In the genomic region with DNA sequence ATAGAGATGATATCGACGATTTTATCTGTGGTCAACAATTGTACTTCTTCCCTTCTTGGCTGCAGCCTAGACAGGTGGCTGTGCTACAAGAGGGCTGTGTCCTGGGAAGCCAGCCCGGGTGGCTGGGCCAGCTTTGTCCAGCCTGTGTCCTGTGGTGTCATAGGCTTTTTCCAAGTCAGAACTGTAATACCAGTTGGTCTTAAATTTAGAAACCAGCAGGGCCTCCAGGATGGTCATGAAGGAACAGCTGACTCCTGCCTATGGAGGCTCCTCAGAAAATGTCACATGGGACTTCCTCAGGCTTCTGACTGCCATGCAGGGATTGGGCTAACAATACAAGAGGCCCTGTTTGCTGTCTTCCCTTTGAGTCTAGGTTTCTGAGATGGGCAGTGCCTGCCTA, we compare ENCODE assay signal across 12 mouse cellular contexts. TPM values are rescaled to one million over a fixed set of nuclear protein-coding genes. Genes with fewer than 3 reads are reported as not detected.
DNase-seq lines count a peak whose midpoint lies in the region; ATAC-seq lines count a peak whose summit lies in the region.
"Had no signal": no experiment of that assay in that cellular context is flagged by ENCODE, and none has a peak within 500 bp of the region (broad histone marks: within the 10 kb centered on the region; RNA-seq: fewer than 3 reads in every experiment).

No protein-coding gene starts in this region.

- peak overlapping the region; percentile 69; the same call in 1 of the 2 replicates for H3K27ac ChIP-seq in embryonic facial prominence, embryonic 14.5 days (replicated peaks; ENCODE audit: low read depth, low read length)
- H3K27ac ChIP-seq in embryonic facial prominence, embryonic 10.5 days (replicated peaks) = no peak overlapping the region
- H3K27ac ChIP-seq in midbrain, embryonic 14.5 days (replicated peaks; ENCODE audit: low read depth, low read length) = 0 out of 2 replicates have a peak overlapping the region, but pooled peaks have one; percentile 4
- no peak overlapping the region for H3K27ac ChIP-seq in midbrain, embryonic 11.5 days (ENCODE audit: low read depth, low read length)
- peak overlapping the region; percentile 16; the same call in 1 of the 2 replicates for H3K27ac ChIP-seq in heart, embryonic 15.5 days
- H3K27ac ChIP-seq: hindbrain, embryonic 14.5 days; liver, embryonic 15.5 days had no signal

- no peaks in the 10 kb centered on the region for H3K9me3 ChIP-seq in embryonic facial prominence, embryonic 14.5 days (ENCODE audit: control insufficient read depth, low read length)
- H3K9me3 ChIP-seq in embryonic facial prominence, embryonic 10.5 days = no peaks in the 10 kb centered on the region
- no peaks in the 10 kb centered on the region for H3K9me3 ChIP-seq in midbrain, embryonic 14.5 days (ENCODE audit: control insufficient read depth, low read length)
- no peaks in the 10 kb centered on the region for H3K9me3 ChIP-seq in midbrain, embryonic 11.5 days (ENCODE audit: control insufficient read depth, low read length)
- H3K9me3 ChIP-seq in heart, embryonic 15.5 days (replicated peaks) = no peaks in the 10 kb centered on the region
- H3K9me3 ChIP-seq: embryonic facial prominence, embryonic 13.5 days; liver, embryonic 15.5 days had no signal

- ATAC-seq in embryonic facial prominence, embryonic 14.5 days (ENCODE audit: low read depth) = no peak
- no peak for ATAC-seq in midbrain, embryonic 14.5 days (ENCODE audit: low FRiP score, low TSS enrichment)
- no peak for ATAC-seq in midbrain, embryonic 11.5 days (ENCODE audit: low FRiP score)
- ATAC-seq in heart, embryonic 15.5 days (replicated peaks; ENCODE audit: insufficient number of reproducible peaks, insufficient read depth, low FRiP score, low read depth) = no peak
- ATAC-seq: forebrain, postnatal 0 days had no signal

- WGBS in embryonic facial prominence, embryonic 14.5 days = 86% methylated on average over 3 of the region's 3 CpGs
- WGBS in embryonic facial prominence, embryonic 10.5 days = 93% methylated on average over 3 of the region's 3 CpGs
- 91% methylated on average over 3 of the region's 3 CpGs for WGBS in midbrain, embryonic 14.5 days
- WGBS in midbrain, embryonic 11.5 days = 93% methylated on average over 3 of the region's 3 CpGs
- WGBS in heart, embryonic 15.5 days = 73% methylated on average over 3 of the region's 3 CpGs

- H3K4me3 ChIP-seq in embryonic facial prominence, embryonic 14.5 days (ENCODE audit: low read depth, low read length) = no peak overlapping the region
- H3K4me3 ChIP-seq in embryonic facial prominence, embryonic 10.5 days = no peak overlapping the region
- no peak overlapping the region for H3K4me3 ChIP-seq in midbrain, embryonic 14.5 days (replicated peaks; ENCODE audit: low read depth, low read length)
- H3K4me3 ChIP-seq in midbrain, embryonic 11.5 days (ENCODE audit: low read depth, low read length) = no peak overlapping the region
- H3K4me3 ChIP-seq in heart, embryonic 15.5 days = no peak overlapping the region
- H3K4me3 ChIP-seq: embryonic facial prominence, embryonic 13.5 days; liver, embryonic 15.5 days had no signal

- H3K36me3 ChIP-seq in embryonic facial prominence, embryonic 14.5 days (ENCODE audit: control insufficient read depth, insufficient read depth, low read length) = peaks cover 11% of the 10 kb centered on the region; the same call in 1 of the 2 replicates
- H3K36me3 ChIP-seq in embryonic facial prominence, embryonic 10.5 days (replicated peaks) = peaks cover 91% of the 10 kb centered on the region
- peaks cover 11% of the 10 kb centered on the region for H3K36me3 ChIP-seq in midbrain, embryonic 14.5 days (ENCODE audit: control insufficient read depth, insufficient read depth, low read length)
- no peaks in the 10 kb centered on the region for H3K36me3 ChIP-seq in midbrain, embryonic 11.5 days (ENCODE audit: control insufficient read depth, insufficient read depth, low read length)
- no peaks in the 10 kb centered on the region; the same call in 1 of the 2 replicates for H3K36me3 ChIP-seq in heart, embryonic 15.5 days

- H3K4me1 ChIP-seq in embryonic facial prominence, embryonic 14.5 days (ENCODE audit: control insufficient read depth, insufficient read depth, low read length) = peaks cover 30% of the 10 kb centered on the region
- peaks cover 70% of the 10 kb centered on the region for H3K4me1 ChIP-seq in embryonic facial prominence, embryonic 10.5 days
- H3K4me1 ChIP-seq in midbrain, embryonic 14.5 days (ENCODE audit: control insufficient read depth, insufficient read depth, low read length) = peaks cover 34% of the 10 kb centered on the region
- H3K4me1 ChIP-seq in midbrain, embryonic 11.5 days (ENCODE audit: control insufficient read depth, insufficient read depth, low read length) = peaks cover 19% of the 10 kb centered on the region
- peaks cover 49% of the 10 kb centered on the region for H3K4me1 ChIP-seq in heart, embryonic 15.5 days (replicated peaks)

- DNase-seq in embryonic facial prominence, embryonic 14.5 days (ENCODE audit: low spot score) = no peak
- no peak for DNase-seq in embryonic facial prominence, embryonic 10.5 days (ENCODE audit: low spot score)
- no peak for DNase-seq in midbrain, embryonic 14.5 days
- no peak for DNase-seq in midbrain, embryonic 11.5 days (ENCODE audit: low spot score, missing footprints)
- DNase-seq in lung, postnatal 14 days = no peak
- DNase-seq in embryo, embryonic 10.5 days (ENCODE audit: low spot score) = no peak
- DNase-seq in left cerebral cortex, adult 8-10 months (ENCODE audit: low spot score in 2 of 2) = no peak
- DNase-seq: forebrain, postnatal 0 days had no signal

- H3K27me3 ChIP-seq in embryonic facial prominence, embryonic 14.5 days (replicated peaks; ENCODE audit: control insufficient read depth, insufficient read depth, low read length) = no peaks in the 10 kb centered on the region
- H3K27me3 ChIP-seq in embryonic facial prominence, embryonic 10.5 days (replicated peaks; ENCODE audit: low read depth, poor library complexity, severe bottlenecking) = no peaks in the 10 kb centered on the region
- H3K27me3 ChIP-seq in midbrain, embryonic 14.5 days (ENCODE audit: control insufficient read depth, insufficient read depth, low read length) = no peaks in the 10 kb centered on the region
- no peaks in the 10 kb centered on the region for H3K27me3 ChIP-seq in midbrain, embryonic 11.5 days (ENCODE audit: control insufficient read depth, insufficient read depth, low read length)
- H3K27me3 ChIP-seq in heart, embryonic 15.5 days = no peaks in the 10 kb centered on the region
- H3K27me3 ChIP-seq: embryonic facial prominence, embryonic 13.5 days; liver, embryonic 15.5 days had no signal

- H3K9ac ChIP-seq in embryonic facial prominence, embryonic 14.5 days (ENCODE audit: low read depth, low read length) = no peak overlapping the region
- H3K9ac ChIP-seq in midbrain, embryonic 14.5 days (replicated peaks; ENCODE audit: low read length) = no peak overlapping the region
- no peak overlapping the region for H3K9ac ChIP-seq in midbrain, embryonic 11.5 days (ENCODE audit: low read length)
- no peak overlapping the region for H3K9ac ChIP-seq in heart, embryonic 15.5 days
- H3K9ac ChIP-seq: embryonic facial prominence, embryonic 13.5 days; forebrain, postnatal 0 days; hindbrain, embryonic 14.5 days; liver, embryonic 15.5 days had no signal

- H3K4me2 ChIP-seq in embryonic facial prominence, embryonic 14.5 days (ENCODE audit: low read depth, low read length) = no peak overlapping the region
- no peak overlapping the region for H3K4me2 ChIP-seq in midbrain, embryonic 14.5 days (ENCODE audit: low read length)
- no peak overlapping the region for H3K4me2 ChIP-seq in midbrain, embryonic 11.5 days
- no peak overlapping the region for H3K4me2 ChIP-seq in heart, embryonic 15.5 days
- H3K4me2 ChIP-seq: embryonic facial prominence, embryonic 13.5 days; hindbrain, embryonic 14.5 days; liver, embryonic 15.5 days had no signal

RNA-seq across cellular contexts. Expression of a gene that starts 54.1 kb away (rescaled TPM):
- 91.3 and 95.5 TPM in 2 replicates for polyA plus RNA-seq in embryonic facial prominence, embryonic 14.5 days (2014; fragmentation: Nextera tagmentation; extraction: Ambion mirVana)
- polyA plus RNA-seq in embryonic facial prominence, embryonic 10.5 days (2016; fragmentation: Nextera tagmentation; extraction: Ambion mirVana) = 129 and 136 TPM in 2 replicates
- polyA plus RNA-seq in midbrain, embryonic 14.5 days (2014; fragmentation: Nextera tagmentation; extraction: Ambion mirVana) = 72.9 and 85.5 TPM in 2 replicates
- polyA plus RNA-seq in midbrain, embryonic 11.5 days (2014; fragmentation: Nextera tagmentation; extraction: Ambion mirVana) = 106 and 112 TPM in 2 replicates
- polyA plus RNA-seq in heart, embryonic 15.5 days (2015; fragmentation: Nextera tagmentation; extraction: Ambion mirVana) = 79.5 and 89.9 TPM in 2 replicates
- total RNA-seq in left cerebral cortex, adult 8-10 months (2022) = 10 to 100 TPM; 53.4 to 58.6 (median 58.2) TPM

RNA-seq across cellular contexts. Expression of a gene that starts 54.2 kb away (rescaled TPM):
- polyA plus RNA-seq in embryonic facial prominence, embryonic 14.5 days (2014; fragmentation: Nextera tagmentation; extraction: Ambion mirVana) = 5.3 and 8.6 TPM in 2 replicates
- polyA plus RNA-seq in embryonic facial prominence, embryonic 10.5 days (2016; fragmentation: Nextera tagmentation; extraction: Ambion mirVana) = 8.1 and 10.4 TPM in 2 replicates
- polyA plus RNA-seq in midbrain, embryonic 14.5 days (2014; fragmentation: Nextera tagmentation; extraction: Ambion mirVana) = 5.2 and 5.3 TPM in 2 replicates
- 5.6 TPM in 2 replicates for polyA plus RNA-seq in midbrain, embryonic 11.5 days (2014; fragmentation: Nextera tagmentation; extraction: Ambion mirVana)
- 3.1 and 4.6 TPM in 2 replicates for polyA plus RNA-seq in heart, embryonic 15.5 days (2015; fragmentation: Nextera tagmentation; extraction: Ambion mirVana)
- 1 to 10 TPM; 5.8 to 9.8 (median 7.2) TPM for total RNA-seq in left cerebral cortex, adult 8-10 months (2022)

Comparison
In these comparisons a context has a peak if more than half of its experiments do, and no peak if none do; other contexts are left out.
1. H3K27ac ChIP-seq: peak in embryonic facial prominence, embryonic 14.5 days (single experiment), midbrain, embryonic 14.5 days (single experiment) and heart, embryonic 15.5 days (single experiment); none in embryonic facial prominence, embryonic 10.5 days (single experiment) and midbrain, embryonic 11.5 days (single experiment).